Mouse (Mus musculus): ENCODE data around the gene Adh4. TPM values are rescaled to one million over a fixed set of nuclear protein-coding genes. Genes with fewer than 3 reads are reported as not detected.
"Not testable (repeated sequence)": the region's sequence is repeated elsewhere in the genome, so short reads cannot be mapped to it uniquely, and the experiment has no call there.

Gene Adh4
- polyA plus RNA-seq (2015; fragmentation: Nextera tagmentation; extraction: Ambion mirVana): not detected in 2 replicates

DNA sequence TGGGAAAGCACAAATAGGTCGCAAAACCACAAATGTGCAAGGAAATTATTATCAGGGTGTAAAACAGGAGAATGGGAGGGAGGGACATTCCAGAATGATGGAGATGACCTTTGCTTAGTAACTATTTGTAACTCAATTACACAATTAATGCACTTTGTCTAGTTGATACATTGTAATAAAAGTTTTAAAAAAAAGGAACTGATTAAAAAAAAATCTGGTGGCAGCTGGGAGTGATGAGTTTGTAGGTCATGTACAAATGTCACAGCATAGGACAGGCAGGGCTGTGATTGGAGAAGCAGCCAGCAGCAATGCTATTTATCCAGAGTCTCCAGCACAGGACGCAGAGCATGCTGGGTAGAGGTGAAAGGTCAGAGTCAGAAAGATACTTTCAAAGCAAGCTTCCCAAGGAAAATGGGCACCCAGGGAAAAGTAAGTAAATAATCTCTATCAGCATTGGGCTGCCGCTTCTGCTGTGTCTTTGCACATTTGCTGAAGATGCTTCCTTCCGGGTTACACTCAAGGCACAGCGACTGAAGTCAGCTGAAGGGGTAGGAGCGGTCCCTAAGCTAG is at the start of gene Adh4:
Gene Adh4, plus strand, starts transcription at position 346 of the 570 bp plus-strand sequence.
- 80% methylated on average over 6 of the region's 6 CpGs for WGBS
- no peak for ATAC-seq
- Histone ChIP-seq H3K27ac (ENCODE audit: low read length) (no peak within 1 kb of the TSS), H3K27me3 (ENCODE audit: control insufficient read depth, insufficient read depth, low read depth, low read length) (no peaks in the 10 kb centered on the region), H3K4me2 (ENCODE audit: low read length) (no peak within 1 kb of the TSS), H3K9me3 (replicated peaks; ENCODE audit: control insufficient read depth, low read length, poor library complexity, severe bottlenecking) (no peaks in the 10 kb centered on the region), H3K9ac (ENCODE audit: low read depth, low read length) (no peak within 1 kb of the TSS), H3K4me3 (ENCODE audit: low read depth, low read length) (no peak within 1 kb of the TSS), H3K4me1 (ENCODE audit: control insufficient read depth, insufficient read depth, low read length) (no peaks in the 10 kb centered on the region), H3K36me3 (ENCODE audit: control insufficient read depth, insufficient read depth, low read length) (no peaks in the 10 kb centered on the region)

GRCm38 (mm10) chr3:138366181-138366580 is 49.1 kb upstream of the Adh4 start:
- Histone ChIP-seq H3K9ac (ENCODE audit: low read depth, low read length) (no peak overlapping the region), H3K27me3 (ENCODE audit: control insufficient read depth, insufficient read depth, low read depth, low read length) (no peaks in the 10 kb centered on the region), H3K4me2 (ENCODE audit: low read length) (no peak overlapping the region), H3K27ac (ENCODE audit: low read length) (no peak overlapping the region), H3K9me3 (replicated peaks; ENCODE audit: control insufficient read depth, low read length, poor library complexity, severe bottlenecking) (no peaks in the 10 kb centered on the region), H3K36me3 (ENCODE audit: control insufficient read depth, insufficient read depth, low read length) (no peaks in the 10 kb centered on the region), H3K4me1 (ENCODE audit: control insufficient read depth, insufficient read depth, low read length) (no peaks in the 10 kb centered on the region), H3K4me3 (ENCODE audit: low read depth, low read length) (no peak overlapping the region)
- no peak for ATAC-seq
- WGBS: 90% methylated on average over 2 of the region's 2 CpGs

DNA sequence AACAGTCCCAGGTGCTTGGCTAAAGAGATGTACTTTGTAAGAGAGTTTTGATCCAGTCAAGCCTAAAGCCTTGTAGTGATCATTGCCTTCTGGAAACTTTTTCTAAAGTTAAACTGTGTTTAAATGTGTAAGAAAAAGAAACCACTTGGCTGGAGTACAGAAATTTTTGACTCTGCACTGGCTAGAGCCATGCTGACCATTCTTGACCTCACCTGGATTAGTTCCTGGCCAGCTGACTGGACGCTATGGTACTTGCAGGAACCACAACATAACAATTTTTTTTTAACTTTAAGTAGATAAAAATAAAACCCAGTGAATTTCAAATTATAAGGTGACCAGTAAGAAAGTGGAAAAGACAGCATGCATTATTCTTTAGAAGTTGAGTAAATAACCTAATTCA is 45.7 kb upstream of the Adh4 start:
- 93% methylated on average over 1 of the region's 1 CpGs for WGBS
- no peak for ATAC-seq
- Histone ChIP-seq H3K9ac (ENCODE audit: low read depth, low read length) (no peak overlapping the region), H3K4me3 (ENCODE audit: low read depth, low read length) (no peak overlapping the region), H3K9me3 (replicated peaks; ENCODE audit: control insufficient read depth, low read length, poor library complexity, severe bottlenecking) (no peaks in the 10 kb centered on the region), H3K36me3 (ENCODE audit: control insufficient read depth, insufficient read depth, low read length) (no peaks in the 10 kb centered on the region), H3K4me1 (ENCODE audit: control insufficient read depth, insufficient read depth, low read length) (no peaks in the 10 kb centered on the region), H3K4me2 (ENCODE audit: low read length) (no peak overlapping the region), H3K27ac (ENCODE audit: low read length) (no peak overlapping the region), H3K27me3 (ENCODE audit: control insufficient read depth, insufficient read depth, low read depth, low read length) (no peaks in the 10 kb centered on the region)

DNA sequence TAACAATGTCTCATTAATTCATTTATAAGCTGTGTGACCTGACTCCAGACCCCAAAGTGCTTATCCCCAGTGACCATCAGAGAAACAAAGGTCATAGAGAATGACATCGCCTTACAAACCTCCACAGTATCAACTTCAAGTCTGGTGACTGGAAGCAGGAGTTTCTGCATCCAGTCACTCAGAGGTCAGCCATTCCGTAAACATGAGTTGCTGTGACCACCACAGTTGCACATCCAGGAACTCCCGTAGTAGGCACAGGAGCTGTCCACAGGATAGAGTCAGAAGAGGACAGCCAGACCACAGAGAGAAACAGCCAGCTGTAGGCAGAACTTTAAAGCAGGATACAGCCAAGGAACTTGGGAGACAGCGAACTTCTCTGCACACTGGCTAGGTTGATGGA is 45.0 kb upstream of the Adh4 start:
- not testable (repeated sequence) for H3K9ac ChIP-seq (ENCODE audit: low read depth, low read length); H3K27me3 ChIP-seq (ENCODE audit: control insufficient read depth, insufficient read depth, low read depth, low read length); H3K4me2 ChIP-seq (ENCODE audit: low read length); H3K27ac ChIP-seq (ENCODE audit: low read length); H3K4me1 ChIP-seq (ENCODE audit: control insufficient read depth, insufficient read depth, low read length); ATAC-seq; H3K36me3 ChIP-seq (ENCODE audit: control insufficient read depth, insufficient read depth, low read length); H3K9me3 ChIP-seq (replicated peaks; ENCODE audit: control insufficient read depth, low read length, poor library complexity, severe bottlenecking); H3K4me3 ChIP-seq (ENCODE audit: low read depth, low read length)
- 79% methylated on average over 4 of the region's 4 CpGs for WGBS

- Histone ChIP-seq H3K27ac (ENCODE audit: low read length) (no peak overlapping the region), H3K9me3 (replicated peaks; ENCODE audit: control insufficient read depth, low read length, poor library complexity, severe bottlenecking) (no peaks in the 10 kb centered on the region), H3K36me3 (ENCODE audit: control insufficient read depth, insufficient read depth, low read length) (no peaks in the 10 kb centered on the region), H3K4me1 (ENCODE audit: control insufficient read depth, insufficient read depth, low read length) (no peaks in the 10 kb centered on the region), H3K9ac (ENCODE audit: low read depth, low read length) (no peak overlapping the region), H3K27me3 (ENCODE audit: control insufficient read depth, insufficient read depth, low read depth, low read length) (no peaks in the 10 kb centered on the region), H3K4me2 (ENCODE audit: low read length) (no peak overlapping the region), H3K4me3 (ENCODE audit: low read depth, low read length) (no peak overlapping the region)
- no peak for ATAC-seq
- WGBS: 74% methylated on average over 4 of the region's 4 CpGs
Measured at GRCm38 (mm10) chr3:138373920-138374319, 41.3 kb upstream of the Adh4 start.

- no peak for ATAC-seq
- no peak overlapping the region for H3K4me2 ChIP-seq (ENCODE audit: low read length)
- no peaks in the 10 kb centered on the region for H3K27me3 ChIP-seq (ENCODE audit: control insufficient read depth, insufficient read depth, low read depth, low read length)
- H3K27ac ChIP-seq (ENCODE audit: low read length): no peak overlapping the region
- no peaks in the 10 kb centered on the region for H3K36me3 ChIP-seq (ENCODE audit: control insufficient read depth, insufficient read depth, low read length)
- 82% methylated on average over 2 of the region's 2 CpGs for WGBS
- H3K4me3 ChIP-seq (ENCODE audit: low read depth, low read length): no peak overlapping the region
- 0 out of 2 replicates have a peak, but pooled peaks cover 3% of the 10 kb centered on the region for H3K9me3 ChIP-seq (replicated peaks; ENCODE audit: control insufficient read depth, low read length, poor library complexity, severe bottlenecking)
- no peak overlapping the region for H3K9ac ChIP-seq (ENCODE audit: low read depth, low read length)
- H3K4me1 ChIP-seq (ENCODE audit: control insufficient read depth, insufficient read depth, low read length): no peaks in the 10 kb centered on the region
Measured at GRCm38 (mm10) chr3:138375148-138375547, 40.1 kb upstream of the Adh4 start.

GRCm38 (mm10) chr3:138381133-138381532 is 34.1 kb upstream of the Adh4 start:
- H3K4me2 ChIP-seq (ENCODE audit: low read length): no peak overlapping the region

DNA sequence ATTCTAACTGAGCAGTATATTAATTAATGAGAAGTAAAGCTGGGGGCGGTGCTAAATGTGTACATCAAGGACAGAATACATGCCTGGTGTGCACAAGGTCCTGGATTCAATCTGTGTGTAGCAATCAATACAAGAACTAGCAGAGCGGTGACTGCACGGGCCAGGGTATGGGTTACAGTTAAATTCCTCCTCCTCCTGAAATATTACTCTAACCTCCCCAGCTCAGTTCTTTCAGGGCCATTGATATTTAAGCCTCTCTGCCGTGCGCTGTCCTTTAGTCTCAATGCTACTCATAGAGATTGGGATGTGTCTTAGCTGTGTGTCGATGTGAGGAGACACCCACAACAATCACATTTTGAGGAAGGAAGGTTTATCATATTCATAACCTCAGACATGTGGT is 28.1 kb upstream of the Adh4 start:
- 87% methylated on average over 6 of the region's 6 CpGs for WGBS
- Histone ChIP-seq H3K4me3 (ENCODE audit: low read depth, low read length) (no peak overlapping the region), H3K9me3 (replicated peaks; ENCODE audit: control insufficient read depth, low read length, poor library complexity, severe bottlenecking) (no peaks in the 10 kb centered on the region), H3K4me2 (ENCODE audit: low read length) (no peak overlapping the region), H3K36me3 (ENCODE audit: control insufficient read depth, insufficient read depth, low read length) (no peaks in the 10 kb centered on the region), H3K27me3 (ENCODE audit: control insufficient read depth, insufficient read depth, low read depth, low read length) (no peaks in the 10 kb centered on the region), H3K27ac (ENCODE audit: low read length) (no peak overlapping the region), H3K4me1 (ENCODE audit: control insufficient read depth, insufficient read depth, low read length) (no peaks in the 10 kb centered on the region), H3K9ac (ENCODE audit: low read depth, low read length) (no peak overlapping the region)
- ATAC-seq: no peak

More at GRCm38 (mm10) chr3:138381133-138381532, 34.1 kb upstream of the Adh4 start:
- peaks cover 3% of the 10 kb centered on the region; the same call in 1 of the 2 replicates for H3K4me1 ChIP-seq (ENCODE audit: control insufficient read depth, insufficient read depth, low read length)
- H3K36me3 ChIP-seq (ENCODE audit: control insufficient read depth, insufficient read depth, low read length): no peaks in the 10 kb centered on the region
- peak; percentile 62; the same call in 1 of the 2 replicates for ATAC-seq
- H3K27ac ChIP-seq (ENCODE audit: low read length): no peak overlapping the region
- WGBS: 11% methylated on average over 3 of the region's 3 CpGs
- 0 out of 2 replicates have a peak, but pooled peaks cover 3% of the 10 kb centered on the region for H3K9me3 ChIP-seq (replicated peaks; ENCODE audit: control insufficient read depth, low read length, poor library complexity, severe bottlenecking)
- no peak overlapping the region for H3K4me3 ChIP-seq (ENCODE audit: low read depth, low read length)
- no peaks in the 10 kb centered on the region for H3K27me3 ChIP-seq (ENCODE audit: control insufficient read depth, insufficient read depth, low read depth, low read length)
- H3K9ac ChIP-seq (ENCODE audit: low read depth, low read length): no peak overlapping the region

GRCm38 (mm10) chr3:138404872-138405271 is 10.4 kb upstream of the Adh4 start:
- H3K4me1 ChIP-seq (ENCODE audit: control insufficient read depth, insufficient read depth, low read length): no peaks in the 10 kb centered on the region
- H3K9me3 ChIP-seq (replicated peaks; ENCODE audit: control insufficient read depth, low read length, poor library complexity, severe bottlenecking): no peaks in the 10 kb centered on the region
- no peaks in the 10 kb centered on the region for H3K36me3 ChIP-seq (ENCODE audit: control insufficient read depth, insufficient read depth, low read length)
- no peak overlapping the region for H3K4me3 ChIP-seq (ENCODE audit: low read depth, low read length)
- H3K9ac ChIP-seq (ENCODE audit: low read depth, low read length): no peak overlapping the region
- WGBS: 70% methylated on average over 3 of the region's 3 CpGs
- ATAC-seq: no peak
- H3K27ac ChIP-seq (ENCODE audit: low read length): no peak overlapping the region
- H3K4me2 ChIP-seq (ENCODE audit: low read length): no peak overlapping the region
- H3K27me3 ChIP-seq (ENCODE audit: control insufficient read depth, insufficient read depth, low read depth, low read length): no peaks in the 10 kb centered on the region

All from midbrain, embryonic 16.5 days (tissue).